Mouse (Mus musculus): ENCODE results near the gene Ccdc22. TPM values are rescaled to one million over a fixed set of nuclear protein-coding genes. Genes with fewer than 3 reads are reported as not detected.
A peak's percentile ranks its signal among the peaks of the same experiment; 100 is the strongest.

Gene Ccdc22
- polyA plus RNA-seq, 1 experiment from 2014 or later, result 21.9 TPM

- peak overlapping the region; percentile 61 for H3K4me2 ChIP-seq (replicated peaks; ENCODE audit: low read depth)
- no peak overlapping the region for H3K27ac ChIP-seq (ENCODE audit: low read depth, low read length)
- H3K9ac ChIP-seq (ENCODE audit: low read depth, low read length), result no peak overlapping the region
- 25% methylated on average over 5 of the region's 6 CpGs for WGBS
- no peaks in the 10 kb centered on the region for H3K27me3 ChIP-seq (replicated peaks; ENCODE audit: control insufficient read depth, insufficient read depth, low read length)
- no peaks in the 10 kb centered on the region for H3K4me1 ChIP-seq (replicated peaks; ENCODE audit: control insufficient read depth, insufficient read depth, low read length)
- TF ChIP-seq CTCF (IDR thresholded peaks at IDR 0.05; ENCODE audit: low read depth), result no peak
- no peaks in the 10 kb centered on the region for H3K36me3 ChIP-seq (ENCODE audit: control insufficient read depth, insufficient read depth)
- ATAC-seq, result no peak
- no peaks in the 10 kb centered on the region for H3K9me3 ChIP-seq (ENCODE audit: control insufficient read depth)
- H3K4me3 ChIP-seq (ENCODE audit: low read depth, low read length), result peak overlapping the region; percentile 58
These were observed 30.5 kb downstream of the Ccdc22 start for GRCm38 (mm10) chrX:7574885-7575231.

GRCm38 (mm10) chrX:7574087-7574884 is 31.0 kb downstream of the Ccdc22 start, which contains the start of gene Ppp1r3f:
Gene Ppp1r3f (minus strand): TSS chrX:7574283.
- 24% methylated on average over 53 of the region's 65 CpGs for WGBS
- peak within 1 kb of the TSS; percentile 74 for H3K4me2 ChIP-seq (replicated peaks; ENCODE audit: low read depth)
- no peaks in the 10 kb centered on the region for H3K36me3 ChIP-seq (ENCODE audit: control insufficient read depth, insufficient read depth)
- H3K27ac ChIP-seq (ENCODE audit: low read depth, low read length), result peak within 1 kb of the TSS; percentile 81
- H3K9ac ChIP-seq (ENCODE audit: low read depth, low read length), result peak within 1 kb of the TSS; percentile 64
- no peaks in the 10 kb centered on the region for H3K9me3 ChIP-seq (ENCODE audit: control insufficient read depth)
- no peaks in the 10 kb centered on the region for H3K4me1 ChIP-seq (replicated peaks; ENCODE audit: control insufficient read depth, insufficient read depth, low read length)
- TF ChIP-seq CTCF (IDR thresholded peaks at IDR 0.05; ENCODE audit: low read depth), result no peak
- peak within 1 kb of the TSS; percentile 58 for H3K4me3 ChIP-seq (ENCODE audit: low read depth, low read length)
- ATAC-seq, result peak; percentile 98
- no peaks in the 10 kb centered on the region for H3K27me3 ChIP-seq (replicated peaks; ENCODE audit: control insufficient read depth, insufficient read depth, low read length)

- WGBS, result 33% methylated on average over 39 of the region's 72 CpGs
- Histone ChIP-seq H3K27ac (ENCODE audit: low read depth, low read length) (peak within 1 kb of the TSS; percentile 81), H3K27me3 (replicated peaks; ENCODE audit: control insufficient read depth, insufficient read depth, low read length) (no peaks in the 10 kb centered on the region), H3K9ac (ENCODE audit: low read depth, low read length) (peak within 1 kb of the TSS; percentile 64), H3K4me2 (replicated peaks; ENCODE audit: low read depth) (peak within 1 kb of the TSS; percentile 74), H3K4me3 (ENCODE audit: low read depth, low read length) (peak within 1 kb of the TSS; percentile 58), H3K36me3 (ENCODE audit: control insufficient read depth, insufficient read depth) (no peaks in the 10 kb centered on the region), H3K4me1 (replicated peaks; ENCODE audit: control insufficient read depth, insufficient read depth, low read length) (no peaks in the 10 kb centered on the region), H3K9me3 (ENCODE audit: control insufficient read depth) (no peaks in the 10 kb centered on the region)
- peak; percentile 74 for ATAC-seq
- no peak for TF ChIP-seq CTCF (IDR thresholded peaks at IDR 0.05; ENCODE audit: low read depth)
These were observed 31.9 kb downstream of the Ccdc22 start, which contains the start of gene Foxp3 for GRCm38 (mm10) chrX:7573176-7574086. Gene Foxp3 (plus strand): TSS chrX:7573644.

GRCm38 (mm10) chrX:7572466-7572865 is 32.9 kb downstream of the Ccdc22 start:
- 62% methylated on average over 10 of the region's 10 CpGs for WGBS
- no peaks in the 10 kb centered on the region for H3K27me3 ChIP-seq (replicated peaks; ENCODE audit: control insufficient read depth, insufficient read depth, low read length)
- no peaks in the 10 kb centered on the region for H3K9me3 ChIP-seq (ENCODE audit: control insufficient read depth)
- no peak for ATAC-seq
- H3K9ac ChIP-seq (ENCODE audit: low read depth, low read length), result no peak overlapping the region
- no peak for TF ChIP-seq CTCF (IDR thresholded peaks at IDR 0.05; ENCODE audit: low read depth)
- no peaks in the 10 kb centered on the region for H3K36me3 ChIP-seq (ENCODE audit: control insufficient read depth, insufficient read depth)
- H3K4me2 ChIP-seq (replicated peaks; ENCODE audit: low read depth), result peak overlapping the region; percentile 74
- peak overlapping the region; percentile 7; the same call in 1 of the 2 replicates for H3K27ac ChIP-seq (ENCODE audit: low read depth, low read length)
- H3K4me3 ChIP-seq (ENCODE audit: low read depth, low read length), result no peak overlapping the region
- H3K4me1 ChIP-seq (replicated peaks; ENCODE audit: control insufficient read depth, insufficient read depth, low read length), result no peaks in the 10 kb centered on the region

- Histone ChIP-seq H3K4me1 (replicated peaks; ENCODE audit: control insufficient read depth, insufficient read depth, low read length) (no peaks in the 10 kb centered on the region), H3K9me3 (ENCODE audit: control insufficient read depth) (no peaks in the 10 kb centered on the region), H3K9ac (ENCODE audit: low read depth, low read length) (no peak overlapping the region), H3K4me3 (ENCODE audit: low read depth, low read length) (no peak overlapping the region), H3K36me3 (ENCODE audit: control insufficient read depth, insufficient read depth) (no peaks in the 10 kb centered on the region), H3K27me3 (replicated peaks; ENCODE audit: control insufficient read depth, insufficient read depth, low read length) (no peaks in the 10 kb centered on the region), H3K4me2 (replicated peaks; ENCODE audit: low read depth) (no peak overlapping the region), H3K27ac (ENCODE audit: low read depth, low read length) (no peak overlapping the region)
- TF ChIP-seq CTCF (IDR thresholded peaks at IDR 0.05; ENCODE audit: low read depth), result no peak
- ATAC-seq, result no peak
- WGBS, result 93% methylated on average over 9 of the region's 9 CpGs
These were observed 33.7 kb downstream of the Ccdc22 start for GRCm38 (mm10) chrX:7571565-7572136.
